Mouse (Mus musculus) kidney, embryonic 16.5 days (tissue): Measurements from ENCODE around the gene Cds2. TPM values are rescaled to one million over a fixed set of nuclear protein-coding genes. Genes with fewer than 3 reads are reported as not detected.
"Not testable (repeated sequence)": the region's sequence is repeated elsewhere in the genome, so short reads cannot be mapped to it uniquely, and the experiment has no call there.

Source experiments
- ATAC-seq: fragments of 200-750 bp; cut with Nextera tagmentation; 2 replicates; pipeline ENCODE4 v1.8.0; 2017; ENCODE audit warnings: moderate TSS enrichment; ENCODE audit not compliant: low FRiP score, low TSS enrichment
- H3K27ac ChIP-seq: fragments of 300-500 bp; sonication (generic); 2 replicates; pipeline ENCODE4 v1.5.1; 2014; ENCODE audit warnings: low read length
- H3K27me3 ChIP-seq: fragments of 300-500 bp; sonication (generic); 2 replicates; pipeline ENCODE4 v1.6.1; 2014; ENCODE audit warnings: low read length, control low read depth, mixed read lengths; ENCODE audit not compliant: insufficient read depth
- H3K36me3 ChIP-seq: fragments of 300-500 bp; sonication (generic); 2 replicates; pipeline ENCODE4 v1.6.1; 2014; ENCODE audit warnings: low read length, control low read depth, mixed read lengths; ENCODE audit not compliant: insufficient read depth
- H3K4me1 ChIP-seq: fragments of 300-500 bp; sonication (generic); 2 replicates; pipeline ENCODE4 v1.6.1; 2014; ENCODE audit warnings: low read length, control low read depth, mixed read lengths; ENCODE audit not compliant: insufficient read depth
- H3K4me2 ChIP-seq: fragments of 300-500 bp; sonication (generic); replicated peaks from 2 replicates; pipeline ENCODE4 v1.6.1; 2014; ENCODE audit warnings: low read depth, low read length
- H3K4me3 ChIP-seq: fragments of 300-500 bp; sonication (generic); 2 replicates; pipeline ENCODE4 v1.5.1; 2014; ENCODE audit warnings: mild to moderate bottlenecking, low read length
- H3K9ac ChIP-seq: fragments of 300-500 bp; sonication (generic); replicated peaks from 2 replicates; pipeline ENCODE4 v1.6.1; 2014; ENCODE audit warnings: low read length
- H3K9me3 ChIP-seq: fragments of 300-500 bp; sonication (generic); 2 replicates; pipeline ENCODE4 v1.6.1; 2016; ENCODE audit warnings: low read length, control low read depth
- WGBS: fragments of 180-500 bp; shearing (Covaris S2); extraction: QIAGEN DNeasy Blood & Tissue Kit; methylation state at CpG from one replicate; pipeline ENCODE4 v1.1.7; 2014; 5-methylcytosine and 5-hydroxymethylcytosine counted together
- polyA plus RNA-seq: library from polyadenylated mRNA; unstranded; fragments of >200 nt; fragmentation: Nextera tagmentation; extraction: Ambion mirVana; gene quantifications from 2 replicates; pipeline ENCODE4 v1.2.1, GENCODE M21; 2015

Gene Cds2
- polyA plus RNA-seq, 1 experiment from 2014 or later: 26.6 TPM

GRCm38 (mm10) chr2:132307213-132307843 is 44.4 kb downstream of the Cds2 start:
- no peak overlapping the region for H3K4me2 ChIP-seq
- H3K4me1 ChIP-seq: no peaks in the 10 kb centered on the region
- no peak overlapping the region for H3K9ac ChIP-seq
- no peaks in the 10 kb centered on the region for H3K27me3 ChIP-seq
- no peak overlapping the region for H3K27ac ChIP-seq
- H3K36me3 ChIP-seq: peaks cover 48% of the 10 kb centered on the region
- 93% methylated on average over 11 of the region's 11 CpGs for WGBS
- H3K9me3 ChIP-seq: no peaks in the 10 kb centered on the region
- H3K4me3 ChIP-seq: no peak overlapping the region
- ATAC-seq: no peak

- Histone ChIP-seq H3K9ac (no peak overlapping the region), H3K4me2 (no peak overlapping the region), H3K27ac (no peak overlapping the region), H3K4me3 (no peak overlapping the region), H3K27me3 (no peaks in the 10 kb centered on the region), H3K36me3 (peaks cover 42% of the 10 kb centered on the region), H3K9me3 (no peaks in the 10 kb centered on the region), H3K4me1 (no peaks in the 10 kb centered on the region)
- no peak for ATAC-seq
- 95% methylated on average over 6 of the region's 6 CpGs for WGBS
These were observed 45.9 kb downstream of the Cds2 start for GRCm38 (mm10) chr2:132308829-132309228.

GRCm38 (mm10) chr2:132309398-132309930 is 46.5 kb downstream of the Cds2 start:
- no peak for ATAC-seq
- Histone ChIP-seq H3K36me3 (peaks cover 39% of the 10 kb centered on the region), H3K9me3 (no peaks in the 10 kb centered on the region), H3K4me1 (no peaks in the 10 kb centered on the region), H3K27me3 (no peaks in the 10 kb centered on the region), H3K4me3 (no peak overlapping the region), H3K27ac (no peak overlapping the region), H3K9ac (no peak overlapping the region), H3K4me2 (no peak overlapping the region)
- 94% methylated on average over 6 of the region's 6 CpGs for WGBS

- Histone ChIP-seq H3K27ac (no peak overlapping the region), H3K4me2 (no peak overlapping the region), H3K9ac (no peak overlapping the region), H3K9me3 (no peaks in the 10 kb centered on the region), H3K27me3 (no peaks in the 10 kb centered on the region), H3K36me3 (peaks cover 17% of the 10 kb centered on the region), H3K4me3 (no peak overlapping the region), H3K4me1 (no peaks in the 10 kb centered on the region)
- no peak for ATAC-seq
- 83% methylated on average over 5 of the region's 5 CpGs for whole genome bisulfite sequencing
These were observed 49.7 kb downstream of the Cds2 start for GRCm38 (mm10) chr2:132312616-132313015.

GRCm38 (mm10) chr2:132313568-132313967 is 50.6 kb downstream of the Cds2 start:
- Histone ChIP-seq H3K27me3 (no peaks in the 10 kb centered on the region), H3K4me2 (no peak overlapping the region), H3K4me1 (no peaks in the 10 kb centered on the region), H3K27ac (no peak overlapping the region), H3K4me3 (no peak overlapping the region), H3K9ac (no peak overlapping the region), H3K36me3 (peaks cover 12% of the 10 kb centered on the region), H3K9me3 (no peaks in the 10 kb centered on the region)
- 85% methylated on average over 2 of the region's 2 CpGs for WGBS
- 0 out of 2 replicates have a peak, but pooled peaks have one; percentile 28 for ATAC-seq

- H3K4me2 ChIP-seq, ATAC-seq, H3K9ac ChIP-seq, H3K4me3 ChIP-seq, H3K27me3 ChIP-seq, H3K9me3 ChIP-seq, H3K27ac ChIP-seq, H3K4me1 ChIP-seq: not testable (repeated sequence)
- 88% methylated on average over 8 of the region's 8 CpGs for WGBS
- peaks cover 12% of the 10 kb centered on the region for H3K36me3 ChIP-seq
These were observed 51.1 kb downstream of the Cds2 start for GRCm38 (mm10) chr2:132314057-132314456.

GRCm38 (mm10) chr2:132316041-132316808 is 53.3 kb downstream of the Cds2 start:
- 40% methylated on average over 8 of the region's 8 CpGs for WGBS
- peak; percentile 88 for ATAC-seq
- H3K4me3 ChIP-seq: no peak overlapping the region

GRCm38 (mm10) chr2:132317178-132317577 is 54.2 kb downstream of the Cds2 start:
- ATAC-seq: no peak
- H3K4me1 ChIP-seq: no peaks in the 10 kb centered on the region
- no peak overlapping the region for H3K4me3 ChIP-seq
- no peak overlapping the region for H3K27ac ChIP-seq
- H3K27me3 ChIP-seq: no peaks in the 10 kb centered on the region
- H3K9ac ChIP-seq: no peak overlapping the region
- WGBS: 75% methylated on average over 1 of the region's 1 CpGs
- H3K9me3 ChIP-seq: no peaks in the 10 kb centered on the region
- H3K4me2 ChIP-seq: no peak overlapping the region
- no peaks in the 10 kb centered on the region for H3K36me3 ChIP-seq

More at GRCm38 (mm10) chr2:132316041-132316808, 53.3 kb downstream of the Cds2 start:
- H3K9me3 ChIP-seq: no peaks in the 10 kb centered on the region
- H3K27ac ChIP-seq: no peak overlapping the region
- H3K4me2 ChIP-seq: no peak overlapping the region
- no peaks in the 10 kb centered on the region for H3K4me1 ChIP-seq
- no peak overlapping the region for H3K9ac ChIP-seq
- H3K36me3 ChIP-seq: peaks cover 4% of the 10 kb centered on the region; the same call in 1 of the 2 replicates
- H3K27me3 ChIP-seq: no peaks in the 10 kb centered on the region

GRCm38 (mm10) chr2:132320516-132320915 is 57.6 kb downstream of the Cds2 start:
- H3K4me3 ChIP-seq: no peak overlapping the region
- no peaks in the 10 kb centered on the region for H3K27me3 ChIP-seq
- no peak overlapping the region for H3K27ac ChIP-seq
- ATAC-seq: no peak
- no peak overlapping the region for H3K9ac ChIP-seq
- 60% methylated on average over 5 of the region's 5 CpGs for WGBS
- H3K36me3 ChIP-seq: no peaks in the 10 kb centered on the region
- no peaks in the 10 kb centered on the region for H3K9me3 ChIP-seq
- H3K4me2 ChIP-seq: no peak overlapping the region
- no peaks in the 10 kb centered on the region for H3K4me1 ChIP-seq

GRCm38 (mm10) chr2:132323541-132323940 is 60.6 kb downstream of the Cds2 start:
- no peak overlapping the region for H3K4me3 ChIP-seq
- H3K9me3 ChIP-seq: no peaks in the 10 kb centered on the region
- no peak for ATAC-seq
- H3K27me3 ChIP-seq: no peaks in the 10 kb centered on the region
- WGBS: 62% methylated on average over 4 of the region's 4 CpGs
- H3K4me2 ChIP-seq: no peak overlapping the region
- H3K4me1 ChIP-seq: no peaks in the 10 kb centered on the region
- no peaks in the 10 kb centered on the region for H3K36me3 ChIP-seq
- no peak overlapping the region for H3K27ac ChIP-seq
- no peak overlapping the region for H3K9ac ChIP-seq
